Mouse (Mus musculus) CD8-positive naive resting alpha-beta T cell, adult 57 days (primary cell): ENCODE data around the gene Dnlz. TPM values are rescaled to one million over a fixed set of nuclear protein-coding genes. Genes with fewer than 3 reads are reported as not detected.

ENCODE experiments used
- total RNA-seq: library from RNA; stranded (reverse); gene quantifications from one replicate; pipeline ENCODE4 v1.2.4, GENCODE M21; 2023

The Dnlz gene
- total RNA-seq = 6.6 TPM

DNA sequence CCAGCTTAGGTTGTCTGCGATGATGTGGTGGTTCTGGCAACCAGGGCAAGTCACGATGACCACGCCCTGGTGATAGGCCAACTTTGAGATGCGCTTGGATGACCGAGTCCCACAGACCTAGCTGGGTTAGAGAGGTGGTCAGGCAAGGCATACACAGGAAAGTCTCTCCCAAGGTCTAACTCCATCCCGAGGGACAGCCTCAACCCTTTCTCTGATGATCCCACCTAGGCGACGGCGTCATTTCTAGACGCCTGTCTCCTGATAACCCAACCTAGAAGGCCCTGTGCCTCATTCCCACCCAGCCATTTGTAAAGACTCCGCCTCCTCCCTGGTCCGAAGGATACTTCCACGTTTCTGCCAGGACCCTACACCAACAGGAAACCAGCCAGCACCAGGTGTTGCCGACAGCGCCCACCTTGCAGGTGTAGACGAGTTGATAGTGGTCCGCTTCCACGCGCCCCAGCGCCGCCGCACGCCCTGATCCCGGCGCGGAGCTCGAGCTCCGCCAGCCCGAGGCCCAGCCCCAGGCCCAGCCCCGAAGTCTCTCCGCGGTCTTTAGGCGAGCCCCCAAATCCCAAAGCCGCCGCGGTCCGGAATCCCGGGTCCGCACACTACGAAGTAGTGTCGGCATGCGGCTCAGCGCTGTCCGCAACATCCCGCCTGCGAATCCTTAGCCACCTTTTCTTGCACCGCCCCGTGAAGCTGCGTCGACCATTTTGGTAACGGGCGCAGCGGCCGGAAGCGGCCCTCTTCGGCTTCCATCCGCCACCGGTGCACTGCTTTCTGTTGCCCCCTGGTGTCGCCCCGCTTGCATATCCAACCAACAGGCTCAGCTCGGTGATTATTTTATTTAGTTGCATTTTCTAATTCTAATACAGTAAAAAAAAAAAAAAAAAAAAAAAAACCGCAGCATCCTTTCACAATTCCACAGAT lies at the start of gene Dnlz:
Gene Dnlz (minus strand): TSS at position 753 of the 933 bp plus-strand sequence.

DNA sequence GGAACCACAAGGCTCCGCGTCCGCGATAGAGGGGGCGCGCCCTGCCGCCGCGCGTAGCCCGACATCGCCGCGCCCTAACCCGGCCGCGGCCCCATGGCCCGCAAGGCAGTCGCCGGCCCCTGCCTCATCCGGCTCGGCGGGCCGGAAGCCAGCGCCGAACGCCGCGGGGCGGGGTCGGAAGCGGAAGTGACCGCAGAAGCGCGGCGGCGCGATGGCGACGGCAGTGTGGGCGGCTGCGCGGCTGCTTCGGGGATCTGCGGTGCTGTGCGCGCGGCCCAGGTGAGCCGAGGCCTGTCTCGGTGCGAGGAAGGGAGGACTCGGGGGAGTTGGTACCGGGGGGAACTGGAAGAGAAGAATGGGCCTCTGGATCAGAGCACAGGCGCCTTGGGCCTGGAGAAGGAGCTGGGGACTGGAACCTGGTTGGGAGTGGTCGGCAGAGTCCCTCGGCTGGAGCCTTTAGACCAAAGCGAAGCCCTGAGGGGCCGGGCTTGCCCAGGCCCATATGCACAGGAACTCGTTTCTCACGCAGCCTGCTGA lies 37.3 kb upstream of the Dnlz start, which contains the start of the genes Entr1 and Pmpca:
Gene Entr1 (minus strand): TSS at position 163 of the 537 bp plus-strand sequence.
Gene Pmpca (plus strand): TSS at position 186 of the 537 bp plus-strand sequence.

DNA sequence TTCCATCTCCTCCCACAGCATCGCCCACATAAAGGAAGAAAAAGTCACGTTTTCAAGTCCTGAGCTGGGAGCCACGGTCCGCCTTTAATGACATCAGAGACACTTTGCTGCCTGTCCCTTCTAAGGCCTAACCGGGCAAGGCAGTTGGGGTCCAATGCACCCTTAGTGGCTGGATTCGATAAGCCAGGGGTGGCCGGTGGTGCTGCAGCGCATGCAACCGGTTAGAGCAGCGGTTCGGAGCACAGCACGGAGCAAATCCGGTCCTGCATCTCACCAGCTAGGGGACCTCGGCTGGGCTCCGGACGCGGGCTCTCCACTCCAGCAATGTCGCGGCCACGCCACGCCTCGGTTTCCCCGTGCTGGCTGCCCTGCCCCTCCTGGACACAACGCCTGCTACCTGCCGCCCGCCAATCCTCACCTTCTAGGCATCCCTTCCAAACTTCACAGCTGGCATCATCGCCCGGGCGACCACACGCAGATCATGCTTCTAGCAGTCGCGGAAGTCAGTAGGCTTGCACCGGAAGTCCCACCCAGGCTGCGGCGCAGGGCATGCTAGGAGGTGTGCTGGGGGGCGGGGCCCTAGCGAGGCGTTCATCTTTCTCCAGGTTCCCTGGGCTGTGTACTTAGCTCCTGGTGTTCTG lies 28.3 kb upstream of the Dnlz start, which contains the start of gene Snapc4:
Gene Snapc4 (minus strand): TSS at position 523 of the 641 bp plus-strand sequence.

DNA sequence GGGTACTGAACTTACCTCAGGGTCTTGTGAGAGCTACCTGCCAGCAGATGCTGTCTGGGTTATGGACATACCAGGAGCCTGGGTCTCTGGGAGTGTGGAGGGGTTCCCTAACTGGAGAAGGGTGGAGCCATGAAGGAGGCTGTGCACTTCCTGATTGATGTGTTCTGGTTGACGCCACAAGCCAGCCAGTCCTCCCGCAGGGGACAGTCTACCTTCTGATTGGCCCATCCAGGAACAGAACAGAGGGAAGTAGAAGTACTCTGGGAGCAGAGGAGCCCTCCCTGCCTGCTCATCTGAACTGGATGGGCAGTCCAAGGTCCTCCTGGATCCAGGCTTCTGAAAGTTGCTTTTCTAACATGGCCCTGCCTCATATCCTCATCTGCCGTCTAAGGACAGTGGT lies 8.9 kb upstream of the Dnlz start, which contains the start of gene Card9:
Gene Card9 (minus strand): TSS at position 147 of the 400 bp plus-strand sequence.

DNA sequence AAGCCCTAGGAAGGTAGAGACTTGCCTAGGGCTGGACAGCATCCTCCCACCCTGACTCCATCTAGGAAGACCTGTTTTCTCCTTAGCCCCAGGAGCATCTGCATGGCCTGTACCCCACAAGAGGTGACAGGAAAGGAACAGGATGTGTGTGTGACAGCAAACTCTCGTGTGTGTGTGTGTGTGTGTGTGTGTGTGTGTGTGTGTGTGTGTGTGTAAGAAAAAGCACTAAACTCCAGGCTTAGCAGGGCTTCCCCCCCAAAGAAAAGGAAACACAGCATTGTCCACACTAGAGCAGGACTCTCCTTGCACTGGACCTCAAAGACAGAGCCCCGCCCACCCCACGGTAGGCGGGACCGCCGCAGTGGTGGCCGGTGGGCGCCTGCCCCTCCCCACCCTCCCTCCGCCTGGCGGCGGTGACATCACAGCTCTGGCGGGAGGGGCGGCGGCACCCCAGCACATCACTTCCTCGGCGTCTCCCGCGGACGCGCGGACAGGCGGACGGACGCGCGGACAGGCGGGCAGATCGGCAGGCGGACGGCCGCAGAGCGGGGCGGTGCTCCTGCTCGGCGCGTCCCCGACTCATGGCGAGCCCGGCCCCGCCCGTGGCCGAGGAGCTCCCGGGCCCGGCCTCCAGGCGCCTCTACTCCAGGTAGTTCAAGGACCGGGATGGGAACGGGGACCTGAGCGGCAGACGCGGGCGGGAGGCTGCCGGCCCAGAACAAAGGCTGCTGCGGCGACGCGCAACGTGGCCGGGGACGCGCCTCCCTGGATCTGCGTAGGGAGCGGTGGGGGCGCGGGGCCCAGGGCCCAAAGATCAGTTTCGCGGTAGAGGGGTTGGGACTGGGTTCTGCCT lies 36.6 kb downstream of the Dnlz start, which contains the start of gene Gpsm1:
Gene Gpsm1 (plus strand): TSS at position 444 of the 853 bp plus-strand sequence.

Other genes starting within 250 kb of the Dnlz start
- gene Nacc2, start 228.9 kb downstream of the Dnlz start, total RNA-seq = 7.5 TPM
- not detected for gene Lhx3, start 143.8 kb downstream of the Dnlz start, total RNA-seq
- 8.5 TPM for gene Qsox2, start 114.6 kb downstream of the Dnlz start, total RNA-seq
- gene Ccdc187, start 57.6 kb downstream of the Dnlz start, total RNA-seq = not detected
- gene Gpsm1, start 36.6 kb downstream of the Dnlz start, total RNA-seq = 25.1 TPM
- 1.3 TPM for gene Card9, start 8.8 kb upstream of the Dnlz start, total RNA-seq
- 105 TPM for gene Snapc4, start 28.5 kb upstream of the Dnlz start, total RNA-seq
- 125 TPM for gene Entr1, start 37.2 kb upstream of the Dnlz start, total RNA-seq
- 69.1 TPM for gene Pmpca, start 37.2 kb upstream of the Dnlz start, total RNA-seq
- 28.0 TPM for gene Inpp5e, start 57.1 kb upstream of the Dnlz start, total RNA-seq
- 79.0 TPM for gene Sec16a, start 93.1 kb upstream of the Dnlz start, total RNA-seq
- 123 TPM for gene Notch1, start 164.6 kb upstream of the Dnlz start, total RNA-seq
- 3.5 TPM for gene Egfl7, start 227.9 kb upstream of the Dnlz start, total RNA-seq
- gene Gm20532, start 234.5 kb upstream of the Dnlz start, total RNA-seq = not detected